Mouse (Mus musculus): ENCODE results near the gene Rnf43. TPM values are rescaled to one million over a fixed set of nuclear protein-coding genes. Genes with fewer than 3 reads are reported as not detected.

Rnf43 gene
- polyA plus RNA-seq (2017; shearing (Covaris generic)), result 8.0 TPM

GRCm38 (mm10) chr11:87662407-87662806 lies at the start of gene Rnf43:
Rnf43 (plus strand) TSS chr11:87662722.

GRCm38 (mm10) chr11:87616790-87617474 lies 45.6 kb upstream of the Rnf43 start, which contains the start of gene Hsf5:
Hsf5 (plus strand) TSS chr11:87617164.

GRCm38 (mm10) chr11:87737175-87737740 lies 74.7 kb downstream of the Rnf43 start, which contains the start of gene Supt4a:
Supt4a (plus strand) TSS chr11:87737552.

GRCm38 (mm10) chr11:87760301-87761081 lies 98.0 kb downstream of the Rnf43 start, which contains the start of gene Tspoap1:
Tspoap1 (plus strand) TSS chr11:87760541.

Other genes starting within 250 kb of the Rnf43 start
- gene Gm11492, start 96.1 kb upstream of the Rnf43 start, polyA plus RNA-seq (2017; shearing (Covaris generic)), result not detected
- gene Sept4, start 93.8 kb upstream of the Rnf43 start, polyA plus RNA-seq (2017; shearing (Covaris generic)), result 2.2 TPM
- gene Mtmr4, start 70.6 kb upstream of the Rnf43 start, polyA plus RNA-seq (2017; shearing (Covaris generic)), result 16.5 TPM
- gene Hsf5, start 45.6 kb upstream of the Rnf43 start, polyA plus RNA-seq (2017; shearing (Covaris generic)), result not detected
- 418 TPM for gene Supt4a, start 74.8 kb downstream of the Rnf43 start, polyA plus RNA-seq (2017; shearing (Covaris generic))
- gene Tspoap1, start 97.8 kb downstream of the Rnf43 start, polyA plus RNA-seq (2017; shearing (Covaris generic)), result 2.2 TPM
- not detected for gene Mpo, start 130.9 kb downstream of the Rnf43 start, polyA plus RNA-seq (2017; shearing (Covaris generic))
- gene Lpo, start 165.6 kb downstream of the Rnf43 start, polyA plus RNA-seq (2017; shearing (Covaris generic)), result not detected
- gene Mks1, start 190.5 kb downstream of the Rnf43 start, polyA plus RNA-seq (2017; shearing (Covaris generic)), result 15.5 TPM
- gene Epx, start 212.8 kb downstream of the Rnf43 start, polyA plus RNA-seq (2017; shearing (Covaris generic)), result not detected
- gene Olfr462, start 229.5 kb downstream of the Rnf43 start, polyA plus RNA-seq (2017; shearing (Covaris generic)), result not detected
- not detected for gene Olfr463, start 234.7 kb downstream of the Rnf43 start, polyA plus RNA-seq (2017; shearing (Covaris generic))

Data from effector memory CD4-positive, alpha-beta T cell, adult 5 months (primary cell).